Mouse (Mus musculus): Measurements from ENCODE around the gene Egfl6. TPM values are rescaled to one million over a fixed set of nuclear protein-coding genes. Genes with fewer than 3 reads are reported as not detected.

The Egfl6 gene
- polyA plus RNA-seq, 1 experiment from 2014 or later: 150 TPM

Other genes starting within 250 kb of the Egfl6 start
- 26.0 and 33.1 TPM in 2 replicates for gene Trappc2, start 145.1 kb downstream of the Egfl6 start, polyA plus RNA-seq (2015; fragmentation: Nextera tagmentation; extraction: Ambion mirVana)
- gene Ofd1, start 145.0 kb downstream of the Egfl6 start, polyA plus RNA-seq (2015; fragmentation: Nextera tagmentation; extraction: Ambion mirVana): 5.8 and 6.0 TPM in 2 replicates
- gene Rab9, start 105.9 kb downstream of the Egfl6 start, polyA plus RNA-seq (2015; fragmentation: Nextera tagmentation; extraction: Ambion mirVana): 55.3 and 61.6 TPM in 2 replicates
- gene Tceanc, start 67.2 kb downstream of the Egfl6 start, polyA plus RNA-seq (2015; fragmentation: Nextera tagmentation; extraction: Ambion mirVana): 7.2 and 8.2 TPM in 2 replicates